Mouse (Mus musculus) fibroblast of lung, adult 2 months (primary cell): ENCODE data around the gene Bspry.
A peak's percentile ranks its signal among the peaks of the same experiment; 100 is the strongest.

Experiments used
- DNase-seq: peaks from one replicate; pipeline ENCODE4 v3.0.0-alpha.2; 2011; ENCODE audit warnings: low read depth

Bspry gene

DNA sequence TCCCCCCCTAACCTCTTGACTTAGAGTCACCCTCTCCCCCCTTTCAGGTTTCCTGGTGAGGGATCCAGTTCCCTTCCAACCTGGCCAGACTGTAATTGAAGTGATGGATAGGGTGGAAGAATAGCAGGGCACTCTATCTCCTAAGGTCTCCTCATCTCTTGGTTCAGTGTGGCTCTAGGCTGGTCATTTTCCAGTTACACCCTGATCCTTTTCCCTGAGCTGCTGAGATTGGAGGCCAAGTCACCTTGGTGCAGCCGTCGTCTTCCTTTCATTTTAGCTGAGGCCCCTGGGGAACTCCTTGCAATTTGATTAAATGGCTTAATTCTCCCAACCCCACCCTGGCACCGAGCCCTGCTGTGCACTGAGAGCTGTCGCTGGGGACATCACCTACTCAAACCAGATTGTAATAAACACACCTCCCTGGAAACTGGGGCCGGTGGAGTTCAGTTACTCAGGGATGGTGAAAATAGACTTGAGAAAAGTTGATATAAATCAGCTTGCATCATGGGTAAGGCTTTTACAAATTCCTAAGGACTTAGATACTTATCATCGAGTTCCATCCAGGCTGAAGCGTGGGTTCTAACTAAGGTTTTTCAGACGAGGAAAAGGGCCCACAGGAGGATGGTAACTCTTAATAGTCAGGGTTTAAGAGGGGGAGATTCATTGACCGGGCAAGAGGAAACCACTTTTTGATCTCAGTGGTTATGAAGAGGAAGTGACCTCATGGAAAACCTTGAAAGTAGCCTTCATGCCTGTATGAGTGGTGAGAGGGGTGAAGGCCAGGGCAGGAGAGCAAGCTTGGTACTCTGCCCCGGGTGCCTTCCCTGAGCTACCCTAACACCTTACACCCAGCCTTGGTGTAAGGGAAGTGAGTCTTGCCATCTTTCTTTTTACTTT lies 1.1 kb downstream of the Bspry start:
- no peak for DNase-seq

DNA sequence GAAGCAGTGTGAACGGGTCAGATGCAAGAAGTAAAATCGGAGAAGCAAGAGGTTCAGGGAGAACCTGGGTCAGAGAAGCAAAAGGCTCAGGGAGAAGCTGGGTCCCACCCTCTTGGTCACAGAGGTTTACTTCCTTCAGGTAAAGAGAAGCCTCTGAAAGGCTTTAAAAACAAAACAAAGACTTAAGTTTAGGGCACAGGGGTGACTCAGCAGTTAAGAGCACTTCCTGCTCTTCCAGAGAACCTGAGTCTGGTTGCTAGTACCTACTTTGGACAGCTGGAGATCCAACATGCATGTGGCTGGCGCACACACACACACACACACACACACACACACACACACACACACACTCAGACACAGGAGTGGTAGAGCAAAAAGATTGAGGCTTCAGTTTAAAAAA lies 5.1 kb downstream of the Bspry start:
- no peak for DNase-seq

DNA sequence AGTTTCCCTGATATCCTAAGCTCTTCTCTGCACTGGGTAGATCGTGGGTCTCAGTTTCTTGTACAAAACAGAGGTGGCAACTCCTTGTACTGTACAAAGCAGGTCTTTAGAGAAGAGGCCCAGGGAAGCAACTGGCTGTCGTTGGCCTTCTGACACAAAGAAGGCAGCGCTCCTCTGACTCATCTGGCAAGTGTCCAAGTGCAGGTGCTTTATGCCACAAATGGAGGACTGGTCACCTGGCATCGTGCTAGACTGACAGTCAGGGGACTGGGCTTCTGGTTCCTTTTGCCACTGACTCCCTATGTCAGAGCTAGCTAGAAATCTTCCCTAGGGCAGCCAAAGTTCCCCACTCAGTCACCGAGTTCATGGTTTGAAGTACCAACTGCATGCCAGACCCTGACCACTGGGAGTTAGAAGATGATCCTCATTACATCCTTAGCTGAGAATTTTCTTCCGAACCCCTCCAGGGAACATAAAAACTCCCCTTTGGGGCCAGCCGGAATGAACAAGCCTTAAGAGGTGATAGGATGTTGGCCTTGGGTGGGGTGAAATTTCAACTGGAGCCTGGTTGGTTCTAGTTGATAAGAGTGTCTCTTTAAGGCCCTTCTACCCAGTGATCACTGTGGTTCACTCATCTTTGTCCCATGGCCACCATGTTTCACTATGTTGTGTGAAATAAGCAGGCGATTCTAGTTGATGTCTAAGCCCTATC lies 5.8 kb downstream of the Bspry start:
- no peak for DNase-seq

DNA sequence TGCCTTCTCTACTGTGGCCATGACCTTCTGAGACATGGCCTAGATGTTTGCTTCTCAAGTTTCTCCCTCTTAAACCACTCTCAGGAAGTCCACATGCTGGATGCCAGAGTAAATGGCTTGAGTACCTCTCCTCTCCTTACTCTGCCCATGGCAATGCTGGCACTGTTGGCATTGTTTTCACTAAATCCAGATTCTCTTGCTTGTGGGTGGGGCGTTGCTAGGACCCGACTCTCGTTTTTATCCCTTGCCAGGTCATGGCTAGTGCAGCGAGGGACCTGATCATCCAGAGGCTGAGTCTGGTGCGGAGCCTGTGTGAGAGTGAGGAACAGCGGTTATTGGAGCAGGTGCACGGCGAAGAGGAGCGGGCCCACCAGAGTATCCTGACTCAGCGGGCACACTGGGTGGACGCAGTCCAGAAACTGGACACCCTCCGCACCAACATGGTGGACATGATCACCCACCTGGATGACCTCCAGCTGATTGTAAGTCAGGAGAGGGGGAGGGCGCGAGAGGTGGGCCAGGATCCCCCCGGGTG lies 6.4 kb downstream of the Bspry start:
- DNase-seq, result no peak

DNA sequence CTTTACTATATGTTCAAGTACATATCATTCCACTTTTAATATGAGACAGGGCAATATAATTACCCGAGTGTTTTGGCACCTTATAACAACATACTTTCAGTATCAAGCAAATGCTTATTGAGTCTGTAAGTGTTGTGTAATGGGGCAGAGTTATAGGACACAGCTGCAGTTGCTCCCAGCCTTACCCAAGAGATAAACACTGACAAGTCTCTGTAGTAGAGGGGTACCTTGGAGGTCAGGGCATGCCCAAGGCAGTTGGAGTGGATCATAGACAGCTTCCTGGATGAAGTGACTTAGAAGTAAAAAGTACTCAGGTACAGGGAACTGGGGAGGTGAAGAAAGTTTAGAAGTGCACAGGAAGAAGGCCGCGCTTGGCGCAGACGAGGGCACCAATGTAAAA lies 7.3 kb downstream of the Bspry start:
- no peak for DNase-seq

DNA sequence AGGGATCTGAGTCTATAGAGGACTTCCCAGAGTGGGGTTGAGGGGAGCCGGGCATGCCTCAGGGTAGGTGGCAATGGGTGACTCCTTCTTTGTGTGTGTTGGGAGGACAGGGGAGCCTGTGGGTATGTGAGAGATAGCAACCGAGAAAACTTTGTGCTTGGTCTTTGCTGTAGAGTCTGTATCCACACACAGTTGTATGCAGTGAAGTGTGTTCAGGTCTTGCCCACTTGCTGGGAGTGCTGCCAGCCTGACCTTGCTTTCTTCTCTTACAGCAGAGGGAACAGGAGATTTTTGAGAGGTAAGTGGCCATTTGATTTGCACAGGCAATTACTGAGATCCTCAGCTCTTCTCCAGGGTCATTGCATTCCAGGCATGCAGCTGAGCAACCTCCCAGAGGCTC lies 8.1 kb downstream of the Bspry start:
- no peak for DNase-seq

DNA sequence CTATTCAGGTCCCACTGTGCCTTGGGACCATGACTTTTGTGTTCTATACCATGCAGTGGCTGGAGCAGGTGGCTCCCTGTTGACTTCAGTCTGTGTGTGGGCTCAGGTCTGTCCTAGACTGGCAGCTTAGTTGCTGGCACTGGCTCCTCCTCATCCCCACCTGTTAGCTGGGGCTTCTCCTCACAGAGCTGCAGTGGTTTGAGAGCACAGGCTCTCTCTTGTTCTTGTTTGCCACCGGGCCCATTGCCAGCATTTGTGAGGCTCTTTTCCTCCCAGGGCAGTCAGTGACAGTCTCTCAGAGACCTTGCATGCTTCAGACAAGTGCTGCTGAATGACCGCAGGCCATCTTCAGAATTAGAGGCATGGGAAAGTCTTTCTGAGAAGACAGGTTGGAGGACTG lies 12.8 kb downstream of the Bspry start:
- no peak for DNase-seq

DNA sequence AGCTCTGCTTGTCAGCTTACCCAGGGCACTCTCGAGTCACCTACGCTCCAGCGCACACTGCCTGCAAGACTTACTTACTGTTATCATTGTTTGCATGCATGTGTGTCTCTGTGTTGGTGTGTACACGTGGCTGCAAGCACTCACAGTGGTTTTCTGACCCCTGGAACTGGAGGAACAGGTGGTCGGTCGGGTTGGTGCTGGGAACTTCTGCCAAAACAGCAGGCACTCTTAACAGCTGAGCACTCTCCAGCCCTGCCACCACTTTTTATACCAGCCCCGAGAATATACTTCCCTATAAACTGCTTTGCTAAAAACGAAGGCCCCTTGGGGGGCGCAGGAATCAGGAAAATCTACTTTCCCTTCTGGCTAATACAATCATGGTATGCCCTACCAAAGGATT lies 14.4 kb downstream of the Bspry start:
- no peak for DNase-seq

DNA sequence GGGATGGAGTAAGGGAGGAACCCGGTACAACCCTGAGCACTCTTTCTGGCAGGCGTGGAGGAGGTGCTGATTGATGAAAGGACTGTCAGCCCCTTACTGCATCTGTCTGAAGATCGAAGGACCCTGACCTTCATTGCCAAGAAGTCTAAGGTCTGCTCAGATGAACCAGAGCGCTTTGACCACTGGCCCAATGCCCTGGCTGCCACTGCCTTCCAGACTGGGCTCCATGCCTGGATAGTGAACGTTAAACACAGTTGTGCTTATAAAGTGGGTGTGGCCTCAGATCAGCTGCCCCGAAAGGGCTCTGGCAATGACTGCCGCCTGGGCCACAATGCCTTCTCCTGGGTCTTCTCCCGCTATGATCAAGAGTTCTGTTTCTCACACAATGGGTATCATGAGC lies 16.1 kb downstream of the Bspry start:
- DNase-seq, result no peak

DNA sequence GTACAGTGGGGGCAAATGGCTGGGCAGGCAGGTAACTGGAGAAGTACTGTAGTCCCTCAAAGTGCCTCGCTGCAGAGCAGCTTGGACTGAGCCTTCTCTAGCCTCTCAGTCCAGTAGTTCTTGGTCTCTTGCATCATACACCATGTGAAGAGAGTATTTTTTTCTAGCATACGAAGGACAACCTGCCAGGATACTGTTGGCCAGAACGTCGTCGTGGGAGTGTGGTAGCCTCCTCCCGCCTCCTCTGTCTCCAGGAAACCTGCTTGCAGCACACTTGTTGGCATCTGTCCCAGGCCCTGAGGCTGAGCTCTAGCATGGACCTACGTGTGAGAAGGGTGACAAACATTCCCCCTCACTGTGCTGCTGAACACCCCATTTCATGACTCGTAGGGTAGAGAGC lies 17.0 kb downstream of the Bspry start:
- peak; percentile 77 for DNase-seq

DNA sequence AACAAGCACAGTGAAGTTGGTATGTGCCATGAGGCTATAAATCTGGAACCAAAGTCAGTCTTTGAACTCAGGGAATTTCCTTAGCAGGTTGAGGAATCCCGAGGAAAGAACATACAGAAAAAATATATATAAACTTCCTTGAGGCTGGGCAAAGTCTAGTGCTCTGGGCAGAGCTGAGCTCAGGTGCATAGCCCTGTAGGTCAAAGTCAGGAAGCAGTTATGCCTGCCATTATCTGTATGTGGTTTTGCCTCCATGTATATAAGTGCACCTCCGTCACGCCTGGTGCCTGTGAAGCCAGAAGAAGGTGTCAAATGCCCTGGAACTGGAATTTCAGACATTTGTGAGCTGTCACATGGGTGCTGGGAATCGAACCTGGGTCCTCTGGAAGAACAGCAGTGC lies 20.9 kb downstream of the Bspry start:
- no peak for DNase-seq

DNA sequence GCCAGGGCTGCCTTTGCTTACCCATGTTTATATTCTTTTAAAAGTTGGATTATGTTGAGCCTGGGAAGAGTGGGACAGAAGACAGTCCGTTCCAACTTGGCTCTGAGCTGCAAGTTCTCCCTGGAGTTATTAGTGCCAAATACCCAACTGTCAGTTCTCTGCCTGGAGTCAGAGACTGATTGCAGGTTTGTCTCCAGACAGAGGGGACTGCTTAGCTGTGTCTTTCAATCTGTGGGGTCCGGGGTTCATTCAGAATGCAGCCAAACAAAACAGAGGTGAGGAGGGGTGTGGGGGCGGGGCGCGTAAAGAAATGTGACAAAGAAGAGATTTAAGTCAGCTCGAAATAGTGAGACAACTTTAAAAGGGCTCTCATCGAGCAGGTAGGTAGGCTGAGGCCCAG lies 21.7 kb downstream of the Bspry start:
- DNase-seq, result no peak

DNA sequence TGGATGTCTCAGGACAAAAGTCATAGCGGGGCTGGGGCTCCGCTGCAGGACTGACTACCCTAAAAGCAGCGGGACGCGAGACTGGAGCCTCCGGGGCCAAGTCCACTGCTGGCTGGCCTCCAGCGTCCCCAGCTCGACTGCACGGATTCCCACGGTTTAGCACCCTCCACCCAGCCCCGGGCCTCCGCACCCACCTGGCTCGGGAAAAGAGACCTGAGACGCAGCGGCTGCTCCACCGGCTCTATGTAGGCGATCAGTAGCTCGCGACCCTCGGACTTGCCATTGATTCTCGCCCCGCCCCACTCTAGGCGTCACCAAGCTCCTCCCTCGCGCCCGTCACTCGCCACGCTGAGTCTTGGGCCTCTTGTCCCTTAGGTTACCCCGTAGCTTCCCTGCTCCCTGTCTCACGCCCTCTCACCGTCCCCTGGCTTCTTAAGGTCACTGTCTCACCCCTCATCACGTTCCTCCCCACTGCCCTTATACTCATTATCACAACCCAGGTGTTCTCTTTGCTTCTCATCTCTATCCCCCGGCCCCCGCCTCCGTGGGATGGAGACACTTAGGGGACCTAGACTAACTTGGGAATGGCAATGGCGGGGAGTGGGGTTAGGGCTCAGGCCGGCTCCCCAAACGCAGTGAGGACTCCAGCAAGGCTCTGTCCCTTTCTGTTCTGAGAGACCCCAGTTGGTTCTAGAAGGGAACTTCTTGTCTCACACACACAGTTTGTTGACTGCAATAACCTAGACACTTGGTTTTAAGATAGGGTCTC lies 22.3 kb downstream of the Bspry start:
- DNase-seq, result peak; percentile 62

DNA sequence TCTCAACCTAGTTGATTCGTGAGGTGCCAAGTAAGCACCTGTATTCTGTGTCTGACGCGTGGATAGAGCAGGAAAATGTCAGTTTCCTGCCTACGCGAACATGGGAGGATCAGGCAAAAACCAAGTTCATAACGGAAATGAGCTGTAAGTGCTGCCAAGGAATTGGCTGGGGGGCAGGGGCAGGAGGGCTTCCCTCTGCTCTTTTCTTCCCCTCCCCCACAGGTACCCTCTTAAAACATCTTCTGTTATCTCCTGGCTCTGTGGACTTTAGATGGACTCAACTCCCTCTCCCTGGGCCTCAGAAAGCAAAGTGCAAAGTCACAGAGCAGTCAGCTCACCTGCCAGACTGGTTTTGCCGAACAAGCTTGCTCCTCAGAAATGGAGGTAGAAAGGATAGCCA lies 23.1 kb downstream of the Bspry start:
- no peak for DNase-seq

DNA sequence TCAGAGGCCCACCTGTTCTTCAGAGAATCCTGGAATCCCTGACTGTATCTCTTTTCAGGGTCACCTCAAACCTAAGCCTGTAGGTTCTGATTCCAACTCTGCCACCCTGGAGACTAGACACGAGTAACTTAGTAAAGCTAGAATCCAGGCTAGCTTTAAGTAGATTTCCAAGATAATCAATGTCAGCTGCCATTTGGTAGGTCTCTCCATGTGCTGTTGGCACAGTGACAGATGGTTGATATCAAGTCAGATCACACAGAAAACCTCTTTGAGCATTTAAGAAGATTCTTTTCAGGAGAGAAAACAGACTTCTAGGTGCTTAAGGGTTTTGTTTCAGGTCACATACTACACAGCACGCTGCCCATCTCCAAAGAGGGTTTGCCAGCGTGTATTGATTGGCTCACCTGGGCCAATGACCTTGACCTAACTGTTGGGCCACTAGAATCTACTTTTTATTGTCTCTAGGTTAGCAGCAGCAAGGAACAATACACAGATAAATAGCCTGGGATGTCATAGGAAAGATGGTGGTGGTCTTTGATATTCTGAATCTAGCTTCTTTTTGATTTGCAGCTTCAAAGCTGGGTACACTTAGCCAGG lies 23.6 kb downstream of the Bspry start, which contains the start of gene Hdhd3:
Gene Hdhd3 (minus strand): TSS at position 94 of the 597 bp plus-strand sequence.
- no peak for DNase-seq

DNA sequence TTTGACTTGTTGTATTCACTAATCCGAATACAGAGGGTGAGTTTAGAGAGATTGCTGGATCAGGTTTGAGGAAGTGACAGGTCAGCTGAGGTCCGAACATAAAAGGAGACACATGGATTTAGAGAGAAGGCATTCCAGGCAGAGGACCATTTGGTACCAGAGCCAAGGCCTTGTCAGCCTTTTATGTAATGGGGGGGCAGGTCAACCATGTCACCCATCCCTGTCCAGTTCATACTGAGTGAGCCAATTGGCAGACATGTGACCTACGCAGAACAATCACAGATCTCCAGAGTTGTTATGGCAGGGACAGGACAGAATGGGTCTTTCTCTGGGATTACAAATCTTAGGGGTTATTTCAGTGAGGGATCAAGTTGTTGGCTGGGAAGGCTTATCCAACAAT lies 26.1 kb downstream of the Bspry start:
- DNase-seq, result no peak

DNA sequence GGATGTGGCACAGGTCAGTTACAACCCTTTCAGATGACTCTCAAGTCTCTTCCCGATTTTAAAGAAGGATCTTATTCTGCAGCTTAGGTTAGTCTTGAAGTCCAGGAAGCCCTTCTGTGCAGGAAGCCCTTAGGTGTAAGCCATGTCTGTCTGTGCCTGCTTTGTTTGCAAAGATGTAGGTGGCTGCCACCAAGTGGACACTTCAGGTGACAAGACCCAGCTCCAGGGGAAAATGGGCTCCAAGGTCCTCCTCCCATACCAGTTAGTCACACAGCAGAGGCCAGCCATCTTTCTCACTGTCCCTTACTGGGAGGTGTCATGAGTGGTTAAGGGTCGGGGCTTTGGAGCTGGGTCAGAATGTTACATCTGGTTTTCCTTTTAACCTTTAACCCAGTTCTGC lies 26.9 kb downstream of the Bspry start:
- DNase-seq, result no peak

DNA sequence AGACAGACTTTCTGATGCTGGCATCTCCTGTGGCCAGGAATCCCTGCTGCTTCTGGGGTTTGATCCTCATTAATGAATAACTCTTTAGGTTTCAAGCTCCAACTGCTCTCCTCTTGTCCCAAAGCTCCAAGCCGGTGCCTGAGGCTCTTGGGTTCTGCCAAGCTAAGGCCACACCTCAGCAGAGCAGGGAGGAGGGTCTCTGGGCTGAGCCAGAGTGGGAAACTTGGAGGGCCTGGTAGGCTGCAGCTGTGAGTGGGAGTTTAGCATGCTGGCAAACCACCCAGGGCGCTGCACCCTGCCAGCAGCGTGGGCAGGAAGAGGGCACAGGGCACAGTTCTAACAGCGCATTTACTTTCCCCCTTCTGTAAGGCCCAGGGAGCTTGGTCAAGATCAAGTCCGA lies 29.0 kb downstream of the Bspry start:
- no peak for DNase-seq

DNA sequence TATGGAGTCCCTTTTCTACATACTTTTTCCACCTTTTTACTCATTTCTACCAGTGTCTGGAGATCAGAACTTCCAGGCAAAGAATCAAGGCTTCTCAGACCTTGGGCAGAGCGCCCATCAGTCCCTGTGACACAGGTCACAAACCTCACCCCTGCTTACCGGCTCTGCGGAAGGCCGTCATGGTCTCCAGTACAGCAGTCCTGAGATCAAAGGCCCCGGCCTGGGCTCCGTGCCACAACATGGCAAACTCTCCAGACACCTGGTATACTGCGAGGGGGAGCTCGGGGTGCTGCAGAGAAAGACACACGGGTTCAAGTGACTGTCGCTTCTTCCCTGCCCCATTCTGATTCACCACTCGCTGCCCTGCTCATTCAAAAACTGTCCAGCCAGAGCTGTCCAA lies 30.1 kb downstream of the Bspry start:
- DNase-seq, result no peak

DNA sequence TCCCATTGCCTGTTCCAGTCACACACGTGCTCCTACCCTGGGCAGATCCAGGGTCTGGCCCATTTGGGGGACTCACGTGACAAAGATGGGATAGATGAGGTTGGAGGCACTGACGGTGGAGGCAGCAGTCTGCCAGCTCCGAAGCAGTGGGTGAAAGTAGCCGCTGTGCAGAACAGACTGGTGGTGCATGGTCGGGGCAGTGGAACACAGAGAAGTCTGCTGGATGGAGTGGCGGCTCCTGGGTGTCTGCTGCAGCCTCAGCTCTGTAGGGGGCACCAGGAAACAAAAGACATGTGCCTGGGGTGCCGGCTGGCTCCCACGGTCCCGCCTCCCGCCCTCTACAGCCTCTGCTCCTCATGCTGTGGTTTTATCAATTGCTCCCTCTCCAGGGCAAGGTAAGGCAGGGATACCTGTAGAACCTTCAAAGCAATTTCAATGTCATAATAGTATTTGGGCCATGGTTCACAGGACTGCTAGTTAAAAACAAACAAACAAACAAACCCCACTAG lies 34.2 kb downstream of the Bspry start:
- no peak for DNase-seq

DNA sequence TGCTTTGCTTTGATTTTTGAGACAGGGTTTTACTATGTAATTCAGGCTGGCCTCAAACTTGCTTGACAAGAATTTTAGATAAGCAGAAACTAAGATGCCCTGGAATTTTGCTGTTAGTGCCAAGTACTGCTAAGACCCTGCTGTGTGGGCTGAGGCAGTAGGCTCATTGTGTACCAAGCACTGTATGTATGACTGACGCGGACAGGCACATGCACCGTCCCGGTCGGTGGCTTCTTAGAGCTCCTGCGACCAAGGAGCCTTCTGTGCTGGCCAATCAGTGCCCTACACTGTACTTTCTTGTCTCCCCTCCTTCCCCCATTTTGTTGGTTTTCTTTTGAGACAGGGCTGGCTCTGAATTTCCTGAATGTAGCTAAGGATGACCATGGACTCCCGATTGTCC lies 35.1 kb downstream of the Bspry start:
- DNase-seq, result no peak

DNA sequence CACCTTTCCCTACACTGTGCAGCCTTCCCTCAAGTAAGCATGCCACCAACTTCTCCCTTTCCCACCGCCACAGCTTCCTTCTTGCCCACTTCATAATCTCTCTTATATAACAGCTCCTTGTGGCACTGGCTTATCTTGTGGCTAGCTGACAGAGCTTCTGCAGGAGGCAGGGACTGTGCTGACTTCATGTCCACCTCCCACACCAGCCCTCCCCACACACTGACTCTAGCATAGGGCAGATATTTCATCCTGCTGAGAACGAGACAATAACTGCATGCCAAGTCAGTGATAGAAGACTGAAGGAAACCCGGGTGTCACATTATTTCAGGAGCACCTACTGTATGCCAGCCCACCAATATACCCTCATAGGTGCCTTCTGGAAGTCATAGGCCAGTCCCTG lies 35.6 kb downstream of the Bspry start:
- DNase-seq, result no peak
